ENCODE assay signal across 30 mouse cellular contexts in the genomic region with DNA sequence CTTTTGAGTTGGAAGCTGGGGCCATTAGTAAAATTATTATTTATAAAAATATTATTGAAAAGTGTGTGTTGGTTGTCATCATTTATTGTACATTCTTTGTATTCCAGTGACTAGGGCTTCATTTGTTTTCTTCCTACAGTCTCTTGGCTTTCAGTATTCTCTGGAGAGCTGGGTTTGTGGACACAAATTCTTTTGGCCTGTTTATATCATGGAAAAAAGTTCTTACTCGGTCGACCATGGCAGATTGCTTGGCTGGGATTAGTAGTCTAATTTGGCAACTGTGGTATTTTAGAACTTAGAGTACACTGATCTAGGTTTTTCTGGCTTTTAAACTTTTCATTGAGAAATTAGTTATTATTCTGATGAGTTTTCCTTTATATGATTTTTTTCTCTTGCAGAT.
DNase-seq lines count a peak whose midpoint lies in the region; ATAC-seq and TF ChIP-seq lines count a peak whose summit lies in the region.
"Had no signal": no experiment of that assay in that cellular context is flagged by ENCODE, and none has a peak within 500 bp of the region (broad histone marks: within the 10 kb centered on the region; RNA-seq: fewer than 3 reads in every experiment).

No protein-coding gene starts in this region.

- no peak overlapping the region for H3K27ac ChIP-seq in heart, embryonic 11.5 days (ENCODE audit: low read depth, low read length)
- H3K27ac ChIP-seq: embryonic facial prominence, embryonic 13.5 days; heart, embryonic 15.5 days; left cerebral cortex, adult 2 months; limb, embryonic 13.5 days; liver, embryonic 14.5 days; macrophage; midbrain, embryonic 13.5 days; neural tube, embryonic 15.5 days had no signal

- no peaks in the 10 kb centered on the region for H3K36me3 ChIP-seq in heart, embryonic 11.5 days (ENCODE audit: control insufficient read depth, insufficient read depth, low read length)
- H3K36me3 ChIP-seq: embryonic facial prominence, embryonic 13.5 days; G1E; heart, embryonic 15.5 days; limb, embryonic 13.5 days; midbrain, embryonic 13.5 days; neural tube, embryonic 15.5 days had no signal

- 43% methylated on average over 2 of the region's 2 CpGs for WGBS in heart, embryonic 11.5 days (ENCODE audit: insufficient replicate concordance)

- H3K4me1 ChIP-seq in heart, embryonic 11.5 days (ENCODE audit: control insufficient read depth, insufficient read depth, low read length), result no peaks in the 10 kb centered on the region
- H3K4me1 ChIP-seq: embryonic facial prominence, embryonic 13.5 days; heart, embryonic 15.5 days; limb, embryonic 13.5 days; midbrain, embryonic 13.5 days; neural tube, embryonic 15.5 days had no signal

- CTCF ChIA-PET in Patski (lab: Charles Lee), result interaction anchor here (0.7 to 1.5 kb wide), 6 partner anchors 10 to 86 kb away, joined by 3 to 4 read pairs (median 4); no protein-coding TSS in a partner anchor

- ATAC-seq in heart, embryonic 11.5 days (replicated peaks; ENCODE audit: insufficient number of reproducible peaks, low FRiP score, low TSS enrichment), result no peak
- peak; percentile 72 for ATAC-seq in Patski
- ATAC-seq: forebrain, embryonic 16.5 days; hindbrain, embryonic 16.5 days; midbrain, embryonic 13.5 days had no signal

- in situ Hi-C loops in Patski (cut with MboI; ENCODE audit: low pct_unique_long_range_greater_than_20kb), result no loop called here

- POLR2A ChIA-PET in Patski (lab: Charles Lee), result interaction anchor here (0.6 to 1.2 kb wide), 3 partner anchors 45 to 803 kb away, joined by 3 to 5 read pairs (median 3); no protein-coding TSS in a partner anchor

- H3K9ac ChIP-seq in heart, embryonic 11.5 days (ENCODE audit: low read depth, low read length), result no peak overlapping the region
- H3K9ac ChIP-seq: embryonic facial prominence, embryonic 13.5 days; heart, embryonic 15.5 days; limb, embryonic 13.5 days; liver, embryonic 14.5 days; midbrain, embryonic 13.5 days; neural tube, embryonic 15.5 days had no signal

- no peak overlapping the region for H3K4me3 ChIP-seq in heart, embryonic 11.5 days (ENCODE audit: low read depth, low read length)
- H3K4me3 ChIP-seq: embryonic facial prominence, embryonic 13.5 days; erythroblast, embryonic 14.5 days; heart, embryonic 15.5 days; left cerebral cortex, adult 2 months; limb, embryonic 13.5 days; midbrain, embryonic 13.5 days; neural tube, embryonic 15.5 days had no signal

- no peak for TF ChIP-seq CTCF in Patski (IDR thresholded peaks at IDR 0.05)

- no peaks in the 10 kb centered on the region for H3K9me3 ChIP-seq in heart, embryonic 11.5 days (replicated peaks; ENCODE audit: control insufficient read depth, low read length)
- H3K9me3 ChIP-seq: embryonic facial prominence, embryonic 13.5 days; G1E; heart, embryonic 15.5 days; limb, embryonic 13.5 days; midbrain, embryonic 13.5 days; neural tube, embryonic 15.5 days had no signal

- DNase-seq in cerebellum, postnatal 10 days, result peak; percentile 8 to 15
- DNase-seq in cerebellum, postnatal 36 days, result no peak
- DNase-seq in heart, adult 8-10 months (ENCODE audit: low spot score), result peak; percentile 46
- peak; percentile 11 for DNase-seq in kidney, adult 9 months
- no peak for DNase-seq in kidney, postnatal 10 days
- DNase-seq in Patski (ENCODE audit: low read depth, low spot score), result peak; percentile 68
- DNase-seq in adrenal gland, postnatal 36 days, result no peak
- DNase-seq: cerebellum, adult 8-10 months; embryo, embryonic 11 days; gastrocnemius, postnatal 10 days; kidney, postnatal 25 days; lung, adult 2 months; lung, postnatal 10 days; retina, postnatal 1 day; right cerebral cortex, postnatal 25 days; spleen, adult 18-20 months; thymus, postnatal 14 days had no signal

- no peak overlapping the region for H3K4me2 ChIP-seq in heart, embryonic 11.5 days
- H3K4me2 ChIP-seq: embryonic facial prominence, embryonic 13.5 days; heart, embryonic 15.5 days; limb, embryonic 13.5 days; midbrain, embryonic 13.5 days; neural tube, embryonic 15.5 days had no signal

- H3K27me3 ChIP-seq in heart, embryonic 11.5 days (ENCODE audit: control insufficient read depth, insufficient read depth, low read length), result no peaks in the 10 kb centered on the region
- no peaks in the 10 kb centered on the region for H3K27me3 ChIP-seq in Patski
- H3K27me3 ChIP-seq: embryonic facial prominence, embryonic 13.5 days; heart, embryonic 15.5 days; limb, embryonic 13.5 days; midbrain, embryonic 13.5 days; neural tube, embryonic 15.5 days had no signal

Comparison
In these comparisons a context has a peak if more than half of its experiments do, and no peak if none do; other contexts are left out.
1. DNase-seq: peak in cerebellum, postnatal 10 days (2 of 2), heart, adult 8-10 months (single experiment), kidney, adult 9 months (single experiment) and Patski (single experiment); none in cerebellum, postnatal 36 days (0 of 2), kidney, postnatal 10 days (single experiment) and adrenal gland, postnatal 36 days (0 of 2).